Mouse (Mus musculus) ES-E14 (cell line): Measurements from ENCODE around the gene Dusp11.

ENCODE experiments used
- CHD2 ChIP-seq: IDR thresholded peaks from 2 replicates; pipeline ENCODE4 v1.6.1; 2014; ENCODE audit warnings: mild to moderate bottlenecking, low read depth, low read length, inconsistent platforms
- HCFC1 ChIP-seq: IDR thresholded peaks from 2 replicates; pipeline ENCODE4 v1.6.1; 2012; ENCODE audit warnings: low read length, inconsistent platforms, borderline replicate concordance; ENCODE audit not compliant: insufficient read depth
- MAFK ChIP-seq: IDR thresholded peaks from 2 replicates; pipeline ENCODE4 v1.6.1; 2014; ENCODE audit warnings: mild to moderate bottlenecking, low read depth, low read length, inconsistent platforms; ENCODE audit not compliant: insufficient read depth
- ZNF384 ChIP-seq: IDR thresholded peaks from 2 replicates; pipeline ENCODE4 v1.6.1; 2012; ENCODE audit warnings: low read depth, low read length, inconsistent platforms

DNA sequence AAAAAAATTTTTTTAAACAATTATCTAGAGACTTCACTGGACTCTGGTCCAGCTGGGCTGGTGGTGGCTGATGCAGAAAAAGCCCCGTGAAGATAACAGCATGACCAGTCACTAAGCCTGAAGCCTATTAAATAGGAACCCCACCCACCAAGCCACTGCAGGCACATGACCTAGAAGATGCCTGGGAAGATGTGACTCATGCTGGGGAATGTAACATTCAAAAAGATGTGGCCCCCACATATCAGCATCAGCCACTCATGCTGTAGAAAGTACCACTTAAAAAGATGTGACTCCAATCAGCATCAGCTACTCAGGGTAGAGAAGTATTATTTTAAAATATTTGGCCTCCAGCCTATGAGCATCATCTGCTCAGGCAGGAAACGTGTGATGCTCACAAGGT is 8.4 kb upstream of the Dusp11 start:
- TF ChIP-seq HCFC1 (no peak), MAFK (no peak), ZNF384 (no peak), CHD2 (no peak)
